Mouse (Mus musculus) heart, embryonic 16.5 days (tissue): Measurements from ENCODE around the gene Ror1. TPM values are rescaled to one million over a fixed set of nuclear protein-coding genes. Genes with fewer than 3 reads are reported as not detected.
A peak's percentile ranks its signal among the peaks of the same experiment; 100 is the strongest.

Experiments used
- ATAC-seq: fragments of 200-750 bp; cut with Nextera tagmentation; replicated peaks from 2 replicates; pipeline ENCODE4 v1.8.0; 2017; ENCODE audit warnings: moderate number of reproducible peaks; ENCODE audit not compliant: insufficient read depth, low FRiP score; ENCODE audit errors: extremely low read depth
- H3K27ac ChIP-seq: fragments of 300-500 bp; sonication (generic); 2 replicates; pipeline ENCODE4 v1.5.1; 2014; ENCODE audit warnings: mild to moderate bottlenecking, low read length, control low read depth, moderate library complexity
- H3K27me3 ChIP-seq: fragments of 300-500 bp; sonication (generic); 2 replicates; pipeline ENCODE4 v1.6.1; 2014; ENCODE audit warnings: low read length, mixed read lengths; ENCODE audit not compliant: control insufficient read depth, insufficient read depth
- H3K36me3 ChIP-seq: fragments of 300-500 bp; sonication (generic); 2 replicates; pipeline ENCODE4 v1.6.1; 2014; ENCODE audit not compliant: control insufficient read depth, insufficient read depth
- H3K4me1 ChIP-seq: fragments of 300-500 bp; sonication (generic); 2 replicates; pipeline ENCODE4 v1.6.1; 2014; ENCODE audit warnings: low read length, mixed read lengths; ENCODE audit not compliant: control insufficient read depth, insufficient read depth
- H3K4me2 ChIP-seq: fragments of 300-500 bp; sonication (generic); 2 replicates; pipeline ENCODE4 v1.6.1; 2014; ENCODE audit warnings: low read depth, mild to moderate bottlenecking, control low read depth, low read length
- H3K4me3 ChIP-seq: fragments of 300-500 bp; sonication (generic); 2 replicates; pipeline ENCODE4 v1.5.1; 2014; ENCODE audit warnings: mild to moderate bottlenecking, control low read depth, low read length
- H3K9ac ChIP-seq: fragments of 300-500 bp; sonication (generic); 2 replicates; pipeline ENCODE4 v1.6.1; 2014; ENCODE audit warnings: low read length, control low read depth
- H3K9me3 ChIP-seq: fragments of 300-500 bp; sonication (generic); replicated peaks from 2 replicates; pipeline ENCODE4 v1.6.1; 2016; ENCODE audit warnings: low read length; ENCODE audit not compliant: control insufficient read depth
- WGBS: fragments of 180-500 bp; shearing (Covaris S2); extraction: QIAGEN DNeasy Blood & Tissue Kit; methylation state at CpG from one replicate; pipeline ENCODE4 v1.1.7; 2014; 5-methylcytosine and 5-hydroxymethylcytosine counted together
- polyA plus RNA-seq: library from polyadenylated mRNA; unstranded; fragments of >200 nt; fragmentation: Nextera tagmentation; extraction: Ambion mirVana; gene quantifications from 2 replicates; pipeline ENCODE4 v1.2.1, GENCODE M21; 2015

Ror1 gene
- polyA plus RNA-seq, 1 experiment from 2014 or later: 10.7 TPM

DNA sequence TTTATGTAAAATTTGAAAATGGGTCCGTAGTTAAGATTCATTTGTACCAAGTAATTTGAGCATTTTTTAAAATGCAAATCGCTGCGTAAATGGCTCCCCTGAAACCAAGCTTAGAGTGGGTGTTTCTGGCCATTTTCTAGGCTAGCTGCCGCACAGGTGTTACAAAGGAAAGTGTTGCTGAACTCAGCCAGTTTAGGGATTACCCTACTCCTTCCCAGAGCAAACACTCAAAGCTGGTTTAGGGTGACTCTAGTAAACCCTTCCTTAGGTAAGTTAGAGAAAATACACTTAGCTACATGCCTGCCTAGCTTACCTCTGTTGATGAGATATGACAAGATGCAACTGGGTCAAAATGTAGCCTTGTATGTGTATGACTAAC is 340.6 kb downstream of the Ror1 start:
- H3K9ac ChIP-seq: no peak overlapping the region
- no peak overlapping the region for H3K27ac ChIP-seq
- no peak overlapping the region for H3K4me3 ChIP-seq
- ATAC-seq: no peak
- H3K9me3 ChIP-seq: 0 out of 2 replicates have a peak, but pooled peaks cover 3% of the 10 kb centered on the region
- peaks cover 3% of the 10 kb centered on the region; the same call in 1 of the 2 replicates for H3K4me1 ChIP-seq
- no peaks in the 10 kb centered on the region for H3K27me3 ChIP-seq
- WGBS: 82% methylated on average over 4 of the region's 4 CpGs
- no peak overlapping the region for H3K4me2 ChIP-seq
- H3K36me3 ChIP-seq: peaks cover 5% of the 10 kb centered on the region

DNA sequence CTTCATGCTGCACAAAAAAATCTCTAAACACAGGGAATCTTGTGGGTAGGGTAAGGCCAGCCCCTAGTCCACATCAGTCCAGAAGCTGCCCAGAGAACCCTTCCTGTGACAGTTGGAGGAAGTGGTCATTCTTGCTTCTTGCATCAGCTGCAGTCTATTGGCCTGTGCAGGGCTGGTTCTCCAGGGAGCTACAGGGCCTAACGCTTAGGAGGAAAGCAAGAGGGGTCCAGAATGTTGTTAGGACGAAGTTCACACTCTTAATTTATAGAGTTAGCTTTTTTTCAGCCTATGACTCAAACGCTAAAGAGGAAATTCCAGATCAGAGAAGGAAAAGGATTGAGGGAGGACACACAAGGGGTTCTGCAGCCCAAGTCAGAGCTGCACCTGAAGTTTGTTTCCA is 351.3 kb downstream of the Ror1 start:
- 57% methylated on average over 3 of the region's 3 CpGs for WGBS
- H3K4me2 ChIP-seq: no peak overlapping the region
- no peaks in the 10 kb centered on the region for H3K4me1 ChIP-seq
- ATAC-seq: no peak
- H3K27me3 ChIP-seq: no peaks in the 10 kb centered on the region
- H3K4me3 ChIP-seq: no peak overlapping the region
- H3K9me3 ChIP-seq: no peaks in the 10 kb centered on the region; the same call in 1 of the 2 replicates
- peaks cover 5% of the 10 kb centered on the region; the same call in 1 of the 2 replicates for H3K36me3 ChIP-seq
- no peak overlapping the region for H3K27ac ChIP-seq
- no peak overlapping the region for H3K9ac ChIP-seq

DNA sequence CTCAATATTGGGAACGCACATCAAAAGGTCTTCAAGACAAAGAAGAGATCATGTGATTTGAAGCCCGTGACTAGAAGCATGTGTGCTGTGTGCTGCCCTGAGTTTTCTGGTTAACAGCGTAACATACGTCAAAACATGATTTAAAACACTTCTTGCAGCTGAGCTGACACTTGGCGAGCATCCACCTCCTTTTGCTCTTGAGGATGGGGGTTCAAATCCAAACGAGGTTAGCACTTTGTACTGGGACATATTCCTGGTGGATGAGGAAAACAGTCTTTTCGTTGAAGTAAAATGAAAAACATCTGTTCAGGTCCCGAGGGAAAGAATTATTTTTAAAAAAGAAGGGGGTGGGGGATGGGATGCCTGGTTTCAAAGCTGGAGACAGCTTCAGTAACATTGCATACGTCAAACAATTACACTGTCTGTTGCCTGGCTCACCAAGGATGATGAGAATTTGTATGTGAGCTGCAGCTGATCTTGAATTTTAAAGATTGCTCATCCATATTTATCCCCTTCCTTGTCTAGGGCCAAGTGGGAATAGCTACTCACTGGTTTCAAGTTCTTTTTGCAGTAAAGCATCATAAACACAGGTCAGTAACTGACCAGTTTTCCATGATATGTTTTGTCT is 367.0 kb downstream of the Ror1 start:
- H3K27ac ChIP-seq: no peak overlapping the region
- H3K9me3 ChIP-seq: no peaks in the 10 kb centered on the region
- no peak overlapping the region for H3K4me3 ChIP-seq
- no peaks in the 10 kb centered on the region for H3K27me3 ChIP-seq
- H3K4me2 ChIP-seq: no peak overlapping the region
- WGBS: 50% methylated on average over 9 of the region's 9 CpGs
- ATAC-seq: no peak
- H3K4me1 ChIP-seq: no peaks in the 10 kb centered on the region
- no peak overlapping the region for H3K9ac ChIP-seq
- no peaks in the 10 kb centered on the region for H3K36me3 ChIP-seq

DNA sequence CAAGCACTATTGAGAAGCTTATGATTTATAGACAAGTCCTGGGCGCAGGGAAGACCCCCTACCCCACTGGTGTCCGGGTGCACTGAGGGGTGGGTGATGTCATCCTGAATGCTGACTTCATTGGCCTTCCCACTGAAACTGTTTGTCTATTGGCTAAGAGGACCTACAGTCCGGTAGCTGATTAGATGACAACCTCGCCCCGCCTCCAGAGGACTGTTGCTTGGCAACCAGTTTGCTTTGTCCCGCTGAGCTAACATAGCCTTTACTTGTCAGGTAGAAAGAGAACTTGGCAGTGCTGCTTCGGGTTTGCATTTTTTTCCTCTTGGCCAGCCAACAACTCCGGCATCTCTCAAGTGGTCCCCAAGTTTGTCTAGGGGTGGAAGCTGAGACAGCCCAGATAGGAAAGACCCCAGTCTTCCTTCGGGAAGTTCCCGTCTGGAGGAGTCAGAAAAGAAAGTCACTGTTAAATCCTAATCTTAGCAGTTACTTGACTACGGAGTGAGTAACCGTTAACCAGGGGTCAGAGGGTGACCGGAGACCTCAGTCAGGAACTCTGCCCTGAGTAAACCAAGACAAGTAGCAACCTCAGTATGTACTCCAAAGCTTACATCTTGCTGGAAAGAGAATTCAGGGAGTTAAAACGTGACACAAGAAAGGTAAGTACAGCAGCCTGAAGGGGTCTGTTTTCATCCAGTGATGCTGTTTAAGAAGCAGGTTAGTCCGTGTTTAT is 383.2 kb downstream of the Ror1 start, which contains the start of gene Ube2u:
Gene Ube2u, plus strand, starts transcription at position 258 of the 730 bp plus-strand sequence.
- Histone ChIP-seq H3K36me3 (no peaks in the 10 kb centered on the region), H3K4me1 (peaks cover 5% of the 10 kb centered on the region; the same call in 1 of the 2 replicates), H3K27me3 (no peaks in the 10 kb centered on the region), H3K9ac (0 out of 2 replicates have a peak within 1 kb of the TSS, but pooled peaks have one; percentile 42), H3K4me3 (peak within 1 kb of the TSS; percentile 40), H3K4me2 (peak within 1 kb of the TSS; percentile 58), H3K9me3 (no peaks in the 10 kb centered on the region), H3K27ac (no peak within 1 kb of the TSS)
- WGBS: 25% methylated on average over 15 of the region's 15 CpGs
- peak; percentile 55; the same call in 1 of the 2 replicates for ATAC-seq

DNA sequence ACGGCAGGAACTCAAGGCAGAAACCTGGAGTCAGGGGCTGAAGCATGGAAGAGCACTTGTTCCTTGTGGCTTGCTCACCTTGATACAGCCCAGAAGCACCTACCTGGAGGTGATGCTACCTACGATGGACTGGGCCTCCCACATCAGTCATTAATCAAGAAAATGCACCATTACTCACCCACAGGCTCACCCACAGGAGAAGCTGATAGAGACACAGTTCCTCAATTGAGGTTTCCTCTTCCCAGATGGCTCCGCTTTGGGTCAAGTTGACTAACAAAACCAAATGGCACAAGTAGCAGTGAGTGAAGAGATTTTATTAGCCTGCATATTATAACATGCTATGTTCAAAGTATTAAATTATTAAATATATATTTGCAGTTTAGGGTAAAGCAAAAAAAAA is 392.9 kb downstream of the Ror1 start:
- WGBS: 82% methylated on average over 3 of the region's 3 CpGs
- Histone ChIP-seq H3K9ac (no peak overlapping the region), H3K36me3 (no peaks in the 10 kb centered on the region)

More for the DNA sequence above, 392.9 kb downstream of the Ror1 start:
- ATAC-seq: no peak
- Histone ChIP-seq H3K4me1 (no peaks in the 10 kb centered on the region), H3K4me2 (no peak overlapping the region), H3K27ac (no peak overlapping the region), H3K4me3 (no peak overlapping the region), H3K27me3 (no peaks in the 10 kb centered on the region), H3K9me3 (no peaks in the 10 kb centered on the region)

Other genes starting within 250 kb of the Ror1 start
- gene Pgm1, start 166.4 kb upstream of the Ror1 start, polyA plus RNA-seq: 291 and 294 TPM in 2 replicates
- 28.3 and 31.9 TPM in 2 replicates for gene Itgb3bp, start 166.0 kb upstream of the Ror1 start, polyA plus RNA-seq